Mouse (Mus musculus): Measurements from ENCODE around the gene Dph6. TPM values are rescaled to one million over a fixed set of nuclear protein-coding genes. Genes with fewer than 3 reads are reported as not detected.

Dph6 gene
- polyA plus RNA-seq, 1 experiment: 1.4 TPM

GRCm38 (mm10) chr2:114486980-114487379, 167.8 kb downstream of the Dph6 start:
- Histone ChIP-seq H3K4me1 (no peaks in the 10 kb centered on the region), H3K27me3 (replicated peaks) (no peaks in the 10 kb centered on the region), H3K36me3 (replicated peaks; ENCODE audit: low read length) (no peaks in the 10 kb centered on the region), H3K9me3 (no peaks in the 10 kb centered on the region), H3K4me3 (replicated peaks) (no peak overlapping the region)
- TF ChIP-seq FLI1 (IDR thresholded peaks at IDR 0.05; ENCODE audit: low read length) (no peak), GATA1 (IDR thresholded peaks at IDR 0.05; ENCODE audit: borderline replicate concordance, low read length) (no peak)

Measured in megakaryocyte, embryonic 14.5 days (primary cell).